Mouse (Mus musculus): ENCODE data around the gene Adam15.

The Adam15 gene

DNA sequence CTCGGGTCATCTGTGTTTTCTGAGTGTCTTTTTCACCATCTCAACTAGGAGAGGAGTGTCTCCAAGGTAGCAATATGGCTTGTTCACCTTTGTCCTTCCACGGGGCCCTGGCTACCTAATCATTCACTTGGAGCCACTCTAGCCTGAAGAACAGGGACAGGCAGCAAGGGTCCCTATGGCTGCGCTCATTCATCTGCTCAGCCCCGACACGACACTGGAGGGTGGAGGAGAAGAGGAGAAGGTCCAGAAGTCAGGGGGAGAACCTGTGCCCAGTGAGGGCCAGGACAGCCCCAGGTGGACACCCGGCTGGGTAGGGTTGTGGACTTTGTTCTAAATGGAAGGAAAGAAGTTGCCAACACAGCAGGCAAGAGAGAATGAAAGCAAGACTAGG lies 5.7 kb upstream of the Adam15 start:
- in situ Hi-C loops (cut with MboI, MseI) = loop anchor here (5.0 kb wide), 1 partner anchor 33 kb away; the partner anchor contains the start of gene Efna3

DNA sequence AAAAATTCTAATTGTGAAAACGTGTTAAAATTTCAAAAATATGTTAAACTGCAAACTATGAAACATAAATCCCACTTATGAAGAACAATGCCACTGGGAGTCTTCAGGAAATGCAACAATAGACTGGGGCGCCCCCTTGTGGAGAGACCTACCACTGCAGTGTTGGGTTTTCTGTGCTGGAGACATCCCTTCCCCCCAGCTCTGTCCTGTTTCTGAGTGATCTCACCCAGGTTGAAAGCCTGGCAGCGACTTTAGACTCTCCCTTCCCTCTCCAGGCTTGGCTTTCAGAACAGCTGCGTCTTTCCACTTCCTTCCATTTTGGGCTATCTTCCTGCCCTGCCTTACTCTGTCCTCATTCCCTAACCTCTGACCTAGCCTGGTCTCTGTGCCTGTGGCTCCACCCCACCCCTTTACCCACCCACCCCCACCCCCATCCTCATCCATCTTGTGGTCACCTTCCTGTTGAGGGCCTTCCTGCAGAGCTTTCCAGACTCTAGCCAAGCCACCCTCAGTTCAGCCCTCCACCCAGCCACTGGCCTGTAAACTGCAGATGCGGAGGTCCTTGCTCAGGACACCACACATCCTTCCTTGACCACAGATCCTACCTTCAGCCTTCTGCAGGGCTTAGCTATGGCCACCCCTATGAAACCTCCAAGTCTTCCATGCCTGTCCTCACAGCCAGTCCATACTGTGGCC lies 5.2 kb upstream of the Adam15 start:
- in situ Hi-C loops (cut with MboI, MseI) = loop anchor here (5.0 kb wide), 1 partner anchor 33 kb away; the partner anchor contains the start of gene Efna3

DNA sequence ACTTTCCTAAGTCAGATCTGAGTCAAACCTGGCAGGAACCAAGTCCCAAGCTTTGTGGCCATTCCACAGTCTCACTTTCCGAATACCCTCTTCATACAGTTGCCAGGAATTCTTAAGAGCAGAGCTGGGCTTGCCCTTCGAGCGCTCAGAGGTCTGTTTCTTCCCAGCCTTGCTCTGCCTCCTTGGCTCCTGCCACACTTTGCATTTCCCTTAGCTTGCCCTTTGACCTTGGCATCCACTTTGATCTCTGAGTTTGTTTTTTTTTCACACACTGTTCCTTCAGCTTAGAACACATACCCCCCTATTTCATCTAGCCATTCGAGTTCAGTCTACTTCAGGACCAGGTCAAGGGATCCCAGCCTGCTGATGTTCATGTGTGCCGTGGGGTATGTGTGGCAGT lies 1.5 kb upstream of the Adam15 start:
- in situ Hi-C loops (cut with MboI, MseI) = no loop called here

- in situ Hi-C loops (cut with MboI, MseI) = no loop called here
Measured at GRCm38 (mm10) chr3:89348911-89349868, 606 bp downstream of the Adam15 start.

GRCm38 (mm10) chr3:89347916-89348315 lies 1.9 kb downstream of the Adam15 start:
- in situ Hi-C loops (cut with MboI, MseI) = no loop called here

- in situ Hi-C loops (cut with MboI, MseI) = no loop called here
Measured at GRCm38 (mm10) chr3:89346815-89347540, 2.8 kb downstream of the Adam15 start.

DNA sequence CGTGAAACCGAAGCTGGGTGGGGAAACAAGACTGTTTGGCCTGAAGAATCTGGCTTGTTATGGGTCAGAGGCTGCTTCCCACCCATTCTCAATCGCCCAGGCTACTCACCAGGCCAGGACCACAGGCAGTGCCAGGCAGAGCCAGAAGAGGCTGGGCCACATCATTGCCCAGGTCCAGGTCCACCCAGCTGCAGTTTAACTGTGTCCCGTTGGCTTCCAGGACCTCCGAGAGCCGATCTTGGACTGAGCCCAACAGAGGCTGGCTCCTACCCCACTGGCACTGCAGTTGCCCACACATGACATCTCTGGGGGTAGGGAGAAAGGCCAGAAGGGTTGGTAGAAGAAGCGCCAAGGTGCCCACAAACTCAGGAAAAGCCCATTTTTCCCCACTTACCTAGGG lies 6.5 kb downstream of the Adam15 start:
- in situ Hi-C loops (cut with MboI, MseI) = no loop called here

GRCm38 (mm10) chr3:89341794-89342193 lies 8.0 kb downstream of the Adam15 start:
- in situ Hi-C loops (cut with MboI, MseI) = no loop called here

DNA sequence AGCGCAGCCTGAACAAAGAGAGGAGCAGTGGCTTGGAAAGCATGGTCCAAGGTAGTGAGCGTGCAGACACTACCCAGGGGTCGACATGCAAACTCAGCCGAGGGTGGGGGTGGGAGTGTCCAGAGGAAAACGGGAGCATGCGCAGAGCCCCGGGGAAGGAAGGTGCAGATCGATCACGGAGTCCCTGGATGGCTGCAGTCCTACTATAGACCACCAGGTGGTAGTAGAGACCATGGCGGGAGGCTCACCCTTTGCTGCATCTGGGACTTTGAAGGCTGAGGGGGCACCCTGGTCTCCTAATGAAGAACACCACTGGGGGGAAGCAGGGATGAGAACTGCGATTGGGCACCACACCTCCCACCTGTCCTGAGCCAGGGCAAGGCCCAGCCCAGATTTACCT lies 9.3 kb downstream of the Adam15 start:
- in situ Hi-C loops (cut with MboI, MseI) = no loop called here

- in situ Hi-C loops (cut with MboI, MseI) = no loop called here
Measured at GRCm38 (mm10) chr3:89339416-89339815, 10.4 kb downstream of the Adam15 start.

GRCm38 (mm10) chr3:89337721-89338578 lies 11.8 kb downstream of the Adam15 start, which contains the start of gene Efna4:
Efna4 (minus strand) TSS chr3:89338028.
- in situ Hi-C loops (cut with MboI, MseI) = no loop called here

DNA sequence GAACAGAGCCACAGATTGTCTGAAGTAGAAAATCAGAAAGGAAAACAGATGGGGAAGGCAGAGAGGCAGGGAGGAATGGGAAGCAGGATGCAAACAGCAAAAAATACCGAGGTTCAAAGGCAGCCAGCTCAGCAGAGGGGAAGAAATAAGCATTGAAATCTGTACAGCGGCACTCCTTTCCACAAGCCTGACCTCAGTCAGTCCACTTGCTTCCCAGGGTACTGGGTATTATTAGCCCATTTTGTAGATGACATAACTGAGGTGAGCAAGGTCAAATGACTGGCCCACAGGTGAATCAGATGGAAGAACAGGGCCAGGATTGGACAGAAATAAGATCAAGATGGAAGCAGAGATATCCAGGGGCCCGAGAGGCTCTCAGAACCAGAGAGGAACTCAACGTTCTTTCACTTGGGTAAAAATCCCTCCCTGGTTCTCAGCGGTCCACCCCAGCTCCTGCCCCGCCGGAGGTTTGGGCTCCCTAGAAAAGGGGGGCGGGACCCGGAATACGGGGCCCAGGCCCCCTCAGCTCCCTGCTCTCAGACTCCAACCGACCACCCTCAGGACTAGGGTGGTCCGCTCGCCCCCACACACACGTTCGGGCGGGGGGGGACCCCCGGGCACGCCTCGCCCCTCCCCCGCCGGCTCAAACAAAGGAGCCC lies 12.6 kb downstream of the Adam15 start:
- in situ Hi-C loops (cut with MboI, MseI) = no loop called here

DNA sequence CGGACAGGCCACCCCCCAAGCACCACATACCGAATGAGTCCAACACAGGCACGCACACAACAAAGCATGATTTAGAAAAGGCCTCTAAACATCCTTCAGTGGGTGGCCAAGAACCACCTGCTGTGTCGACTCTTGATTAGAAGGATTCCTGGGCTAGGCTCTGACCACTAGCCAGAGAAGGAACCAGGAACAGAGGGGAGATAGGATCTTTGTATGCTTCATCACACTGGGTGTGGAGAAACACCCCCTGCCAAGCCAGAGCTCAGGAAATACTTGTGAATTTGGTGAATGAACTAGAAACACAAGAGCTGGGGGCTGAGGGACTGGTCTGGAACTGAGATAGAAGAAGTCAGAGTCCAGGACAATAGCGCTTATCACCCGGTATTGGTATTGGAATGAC lies 13.3 kb downstream of the Adam15 start:
- in situ Hi-C loops (cut with MboI, MseI) = no loop called here

DNA sequence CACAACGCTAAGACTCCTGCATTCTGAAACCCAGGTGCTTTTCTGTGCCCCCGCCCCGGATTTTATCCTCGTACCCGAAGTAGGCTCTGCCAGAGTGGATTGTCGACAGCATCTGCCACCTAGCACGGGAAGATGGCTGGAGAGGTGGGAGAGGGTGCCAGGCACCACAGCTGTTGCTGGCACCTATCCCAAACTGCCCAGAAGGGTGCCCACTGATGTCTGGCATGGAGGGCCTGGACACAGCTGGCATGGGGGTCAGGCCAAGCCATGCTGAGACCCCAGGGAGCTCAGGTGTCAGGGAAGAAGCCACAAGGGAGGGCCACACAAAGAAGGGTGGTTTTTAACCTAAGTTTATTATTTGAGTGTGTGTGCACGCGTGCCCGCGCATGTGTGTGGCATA lies 16.7 kb downstream of the Adam15 start:
- in situ Hi-C loops (cut with MboI, MseI) = no loop called here

- in situ Hi-C loops (cut with MboI, MseI) = no loop called here
Measured at GRCm38 (mm10) chr3:89332476-89332875, 17.3 kb downstream of the Adam15 start.

GRCm38 (mm10) chr3:89332013-89332412 lies 17.8 kb downstream of the Adam15 start:
- in situ Hi-C loops (cut with MboI, MseI) = no loop called here

GRCm38 (mm10) chr3:89331561-89331960 lies 18.2 kb downstream of the Adam15 start:
- in situ Hi-C loops (cut with MboI, MseI) = no loop called here

DNA sequence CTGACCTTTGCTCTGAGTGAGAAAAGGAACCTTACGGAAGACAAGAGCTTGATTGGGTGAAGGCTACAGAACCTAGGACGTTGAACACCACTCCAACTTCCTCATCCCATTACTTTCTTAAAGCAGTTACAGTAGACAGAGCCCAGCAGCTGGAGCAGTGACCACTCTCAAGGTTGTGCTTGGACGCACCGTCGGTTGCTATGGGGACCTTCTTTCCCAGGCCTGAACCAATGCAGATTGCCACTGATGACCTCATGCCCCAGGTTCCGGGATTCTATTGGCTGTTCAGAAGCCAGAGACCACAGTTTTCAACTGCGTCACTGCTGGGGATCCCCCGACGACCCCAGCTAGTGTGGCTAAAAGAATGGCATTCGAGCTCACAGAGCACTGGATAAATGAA lies 18.8 kb downstream of the Adam15 start:
- in situ Hi-C loops (cut with MboI, MseI) = no loop called here

- in situ Hi-C loops (cut with MboI, MseI) = no loop called here
Measured at GRCm38 (mm10) chr3:89330346-89330745, 19.4 kb downstream of the Adam15 start.

DNA sequence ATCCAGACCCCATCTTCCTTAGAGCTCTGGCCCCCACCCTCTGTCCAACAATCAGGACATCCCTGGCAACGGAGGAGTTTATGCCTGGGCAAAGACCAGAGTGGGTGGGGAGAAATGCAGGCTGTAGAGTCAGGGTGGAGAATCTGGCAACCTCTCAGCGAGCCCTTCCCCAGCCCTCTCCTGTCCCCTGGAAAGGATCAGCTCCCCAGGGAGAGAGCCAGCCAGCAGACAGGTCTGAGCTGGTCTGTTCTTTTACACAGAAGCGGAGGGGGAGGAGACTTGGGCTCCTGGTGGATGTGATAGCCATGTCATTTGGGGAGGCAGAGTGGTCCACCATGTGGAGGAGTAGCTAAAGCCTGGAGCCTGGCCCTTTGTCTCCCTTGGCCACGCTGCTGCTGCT lies 21.2 kb downstream of the Adam15 start:
- in situ Hi-C loops (cut with MboI, MseI) = no loop called here

All from T-helper 1 cell (primary cell).